Mouse (Mus musculus): ENCODE results near the gene Dimt1.
"Not testable (repeated sequence)": the region's sequence is repeated elsewhere in the genome, so short reads cannot be mapped to it uniquely, and the experiment has no call there.

The Dimt1 gene

GRCm38 (mm10) chr13:106961496-106961895, 14.6 kb downstream of the Dimt1 start:
- DNase-seq: no peak

GRCm38 (mm10) chr13:106996891-106997290, 50.0 kb downstream of the Dimt1 start:
- no peak for DNase-seq

- DNase-seq: not testable (repeated sequence)
Measured at GRCm38 (mm10) chr13:106997557-106997956, 50.6 kb downstream of the Dimt1 start.

- peak; percentile 14 to 23 for DNase-seq
Measured at GRCm38 (mm10) chr13:106998026-106998425, 51.1 kb downstream of the Dimt1 start.

GRCm38 (mm10) chr13:106998671-106999070, 51.7 kb downstream of the Dimt1 start:
- DNase-seq: no peak

DNA sequence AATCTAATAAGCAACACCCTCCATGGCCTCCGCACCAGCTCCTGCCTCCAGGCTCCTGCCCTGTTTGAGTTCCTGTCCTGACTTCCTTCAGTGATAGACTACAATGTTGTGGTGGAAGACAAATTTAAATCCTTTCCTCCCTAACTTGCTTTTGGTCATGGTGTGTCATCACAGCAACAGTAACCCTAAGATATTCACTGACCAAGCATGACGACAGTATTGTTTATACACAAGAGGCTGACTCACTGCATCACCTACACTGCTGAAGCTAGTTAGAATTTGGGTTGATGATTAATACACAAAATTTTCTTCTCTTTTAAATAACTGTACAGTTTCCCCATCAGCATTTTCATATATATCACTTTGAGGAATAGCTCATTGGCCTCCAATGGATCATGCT, 56.3 kb downstream of the Dimt1 start:
- DNase-seq: no peak

DNA sequence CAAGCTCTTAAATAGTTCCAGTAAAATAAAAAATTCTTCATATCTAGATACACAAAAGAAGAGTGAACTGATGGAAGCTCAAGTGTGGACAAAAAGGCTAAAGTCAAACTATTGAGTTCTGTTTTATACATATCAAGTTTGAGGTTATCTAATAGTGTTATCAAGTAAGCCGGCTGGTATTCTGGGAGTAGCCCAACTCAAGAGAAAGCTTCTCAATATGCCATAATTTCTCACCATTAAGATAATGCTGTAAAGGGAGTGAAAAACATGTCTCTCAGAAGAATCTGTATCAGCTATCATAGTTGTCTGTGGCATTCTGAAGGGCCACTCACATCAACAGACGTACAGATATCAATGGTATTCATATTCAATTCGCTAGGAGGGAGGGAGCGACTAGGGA, 61.2 kb downstream of the Dimt1 start:
- no peak for DNase-seq
